Mouse (Mus musculus): Measurements from ENCODE around the gene Pidd1. TPM values are rescaled to one million over a fixed set of nuclear protein-coding genes. Genes with fewer than 3 reads are reported as not detected.

The Pidd1 gene
- polyA plus RNA-seq, 1 experiment from 2014 or later, result 1.8 TPM

DNA sequence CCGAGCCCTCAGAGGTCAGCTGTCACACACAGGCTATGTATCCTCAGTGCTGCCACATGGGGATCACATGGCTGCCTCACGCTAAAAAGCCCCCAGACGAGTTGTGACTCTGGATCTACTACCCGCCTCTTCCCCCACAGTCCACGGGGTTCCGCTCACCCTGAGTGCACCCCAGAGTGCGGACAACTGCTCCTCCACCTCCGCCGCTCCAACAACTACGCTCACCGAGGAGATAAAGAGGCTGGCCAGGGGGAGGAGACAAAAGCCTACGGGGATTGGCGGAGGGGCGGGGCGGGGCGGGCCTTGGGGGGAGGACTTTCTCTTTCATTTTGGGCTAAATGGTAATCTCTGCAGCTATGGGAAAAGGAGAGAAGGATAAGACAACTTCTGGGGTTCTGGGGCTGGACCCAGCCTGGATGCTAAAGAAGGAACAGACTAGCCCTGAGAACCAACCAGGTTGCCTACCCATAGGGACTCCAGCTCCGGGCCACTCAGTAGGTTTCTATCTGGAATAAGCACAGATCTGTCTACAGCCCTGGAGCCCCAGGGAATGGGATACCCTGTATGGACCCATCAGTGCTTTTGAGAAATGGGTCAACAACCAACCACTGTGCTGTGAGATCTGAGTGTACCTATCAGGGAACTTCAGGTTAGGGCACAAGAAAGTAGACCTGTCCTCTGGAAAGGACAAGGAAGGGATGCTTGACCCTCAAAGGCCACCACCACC, 8.5 kb downstream of the Pidd1 start:
- Histone ChIP-seq H3K9ac (ENCODE audit: low read length) (peak overlapping the region; percentile 55), H3K36me3 (ENCODE audit: control insufficient read depth, insufficient read depth, low read length) (peaks cover 11% of the 10 kb centered on the region; the same call in 1 of the 2 replicates), H3K4me3 (ENCODE audit: low read depth, low read length) (peak overlapping the region; percentile 46), H3K27ac (replicated peaks) (peak overlapping the region; percentile 58; the same call in 1 of the 2 replicates), H3K9me3 (ENCODE audit: control insufficient read depth, low read length) (no peaks in the 10 kb centered on the region), H3K4me2 (replicated peaks; ENCODE audit: low read depth) (peak overlapping the region; percentile 71), H3K27me3 (ENCODE audit: control insufficient read depth, insufficient read depth, low read length) (no peaks in the 10 kb centered on the region), H3K4me1 (replicated peaks; ENCODE audit: control insufficient read depth, insufficient read depth) (peaks cover 5% of the 10 kb centered on the region; the same call in 1 of the 2 replicates)
- WGBS, result 5% methylated on average over 17 of the region's 17 CpGs
- DNase-seq (ENCODE audit: low spot score), result peak; percentile 80
- TF ChIP-seq CTCF (IDR thresholded peaks at IDR 0.05; ENCODE audit: low read depth), result 0 out of 2 replicates have a peak, but pooled peaks have one; percentile 14
- TF ChIP-seq EP300 (optimal IDR thresholded peaks at IDR 0.05), result no peak
- peak; percentile 35; the same call in 1 of the 2 replicates for ATAC-seq (ENCODE audit: low FRiP score, low TSS enrichment)

DNA sequence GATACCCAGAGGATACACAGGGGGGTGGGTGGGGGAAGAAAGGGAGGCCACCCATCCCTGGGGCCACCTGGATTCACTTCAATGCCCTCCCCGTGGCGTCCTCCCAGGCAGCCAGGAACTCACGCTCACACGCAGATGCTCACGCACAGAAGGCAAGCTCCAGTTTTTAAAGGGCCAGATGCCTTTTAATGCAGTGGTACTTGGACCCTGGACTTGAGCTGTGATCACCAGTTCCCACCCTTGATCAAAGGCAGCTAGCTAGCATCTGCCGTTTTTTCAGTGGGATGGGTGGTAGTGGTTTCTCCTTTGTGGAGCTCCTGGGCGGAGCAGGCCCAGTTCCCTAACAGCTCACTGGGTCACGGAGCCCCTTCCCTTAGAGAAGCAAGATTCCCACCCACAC, 9.4 kb downstream of the Pidd1 start:
- Histone ChIP-seq H3K4me3 (ENCODE audit: low read depth, low read length) (peak overlapping the region; percentile 46), H3K27ac (replicated peaks) (peak overlapping the region; percentile 58; the same call in 1 of the 2 replicates), H3K4me1 (replicated peaks; ENCODE audit: control insufficient read depth, insufficient read depth) (peaks cover 5% of the 10 kb centered on the region; the same call in 1 of the 2 replicates), H3K4me2 (replicated peaks; ENCODE audit: low read depth) (peak overlapping the region; percentile 71), H3K27me3 (ENCODE audit: control insufficient read depth, insufficient read depth, low read length) (no peaks in the 10 kb centered on the region), H3K36me3 (ENCODE audit: control insufficient read depth, insufficient read depth, low read length) (peaks cover 11% of the 10 kb centered on the region; the same call in 1 of the 2 replicates), H3K9ac (ENCODE audit: low read length) (peak overlapping the region; percentile 55), H3K9me3 (ENCODE audit: control insufficient read depth, low read length) (no peaks in the 10 kb centered on the region)
- WGBS, result 11% methylated on average over 8 of the region's 8 CpGs
- no peak for ATAC-seq (ENCODE audit: low FRiP score, low TSS enrichment)
- no peak for TF ChIP-seq EP300 (optimal IDR thresholded peaks at IDR 0.05)
- TF ChIP-seq CTCF (IDR thresholded peaks at IDR 0.05; ENCODE audit: low read depth), result no peak
- peak; percentile 47 for DNase-seq (ENCODE audit: low spot score)

DNA sequence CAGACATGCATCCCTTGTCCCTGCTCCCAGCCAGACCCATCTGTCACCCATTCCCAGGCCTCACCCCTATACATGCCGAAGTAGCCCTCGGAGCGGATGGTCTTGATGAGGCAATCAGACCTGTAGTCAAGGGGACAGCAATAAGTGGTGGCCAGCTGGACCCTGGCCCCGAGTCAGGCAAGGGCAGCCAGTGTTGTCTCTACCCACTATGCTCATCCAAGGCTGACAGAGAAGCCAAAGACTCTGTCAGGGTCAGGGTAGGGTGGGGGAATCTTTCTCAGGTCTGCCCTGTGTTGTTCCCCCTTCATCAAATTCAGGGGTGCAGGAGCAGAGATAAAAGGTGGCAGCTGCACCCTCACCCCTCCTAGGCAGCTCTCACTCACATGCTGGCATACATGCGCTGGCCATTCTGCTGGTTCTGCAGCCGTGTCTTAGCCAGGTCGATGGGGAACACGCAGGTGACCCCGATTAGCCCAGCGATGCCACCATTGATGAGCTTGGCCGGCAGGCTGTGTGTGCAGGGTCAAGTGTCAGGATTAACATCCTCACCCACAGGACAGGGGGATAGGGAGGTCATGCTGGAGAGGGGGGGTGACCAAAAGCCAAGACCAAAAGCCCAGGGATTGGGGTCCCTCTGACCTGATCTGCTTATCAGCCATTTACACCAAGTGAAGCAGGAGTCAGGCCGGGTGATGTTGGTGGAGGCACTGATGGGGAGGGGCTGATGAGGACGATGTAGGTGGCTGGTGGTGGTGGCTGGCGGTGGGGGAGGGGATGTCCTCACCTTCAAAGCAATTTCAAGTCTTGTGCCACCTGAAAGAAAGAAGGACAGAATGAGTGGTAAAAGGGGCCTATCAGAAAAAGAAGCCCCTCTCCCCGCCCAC, 10.1 kb downstream of the Pidd1 start:
- Histone ChIP-seq H3K27me3 (ENCODE audit: control insufficient read depth, insufficient read depth, low read length) (no peaks in the 10 kb centered on the region), H3K4me3 (ENCODE audit: low read depth, low read length) (peak overlapping the region; percentile 46), H3K9ac (ENCODE audit: low read length) (peak overlapping the region; percentile 54), H3K4me1 (replicated peaks; ENCODE audit: control insufficient read depth, insufficient read depth) (peaks cover 5% of the 10 kb centered on the region; the same call in 1 of the 2 replicates), H3K27ac (replicated peaks) (no peak overlapping the region), H3K36me3 (ENCODE audit: control insufficient read depth, insufficient read depth, low read length) (peaks cover 11% of the 10 kb centered on the region; the same call in 1 of the 2 replicates), H3K9me3 (ENCODE audit: control insufficient read depth, low read length) (no peaks in the 10 kb centered on the region), H3K4me2 (replicated peaks; ENCODE audit: low read depth) (peak overlapping the region; percentile 71)
- no peak for ATAC-seq (ENCODE audit: low FRiP score, low TSS enrichment)
- 73% methylated on average over 15 of the region's 15 CpGs for WGBS
- TF ChIP-seq CTCF (IDR thresholded peaks at IDR 0.05; ENCODE audit: low read depth) (no peak), EP300 (optimal IDR thresholded peaks at IDR 0.05) (no peak)
- DNase-seq (ENCODE audit: low spot score), result no peak

DNA sequence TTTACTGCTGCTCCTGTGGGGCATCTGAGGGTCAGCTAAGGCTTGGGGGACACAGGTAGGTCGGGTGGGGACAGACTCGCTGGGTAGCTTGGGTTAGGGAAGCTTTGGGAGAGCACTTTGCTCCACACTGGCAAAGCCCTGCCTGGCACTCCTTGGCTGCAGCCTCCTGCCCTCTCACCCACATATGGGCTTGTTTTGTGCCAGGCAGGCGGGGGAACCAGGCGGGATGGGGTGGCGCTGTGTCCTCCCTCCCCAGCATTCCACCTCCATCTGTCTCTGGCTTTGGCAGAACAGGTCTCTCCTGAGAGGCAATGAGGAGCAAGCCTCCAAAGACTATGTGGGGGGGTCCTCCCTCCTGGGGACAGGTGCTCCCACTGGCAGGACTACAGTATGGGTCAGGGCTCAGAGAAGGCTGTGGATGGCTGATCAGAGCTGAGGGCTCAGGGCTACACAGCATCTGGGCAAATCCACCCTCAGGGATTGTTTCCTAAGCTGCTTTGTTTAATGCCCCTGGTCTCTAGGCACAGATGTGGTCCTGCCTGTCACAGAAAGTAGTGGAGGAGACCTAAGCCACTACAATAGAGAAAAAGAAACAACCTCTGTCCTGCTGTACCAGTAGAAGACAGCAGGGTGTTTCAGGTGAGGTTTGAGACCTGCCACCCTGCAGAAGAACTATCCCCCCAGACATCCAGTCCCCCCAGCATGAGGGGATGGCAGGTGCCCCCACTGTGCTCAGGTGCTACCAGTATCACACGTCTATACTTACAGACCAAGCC, 10.9 kb downstream of the Pidd1 start:
- TF ChIP-seq EP300 (optimal IDR thresholded peaks at IDR 0.05), result no peak
- no peak for TF ChIP-seq CTCF (IDR thresholded peaks at IDR 0.05; ENCODE audit: low read depth)
- ATAC-seq (ENCODE audit: low FRiP score, low TSS enrichment) (no peak), DNase-seq (ENCODE audit: low spot score) (no peak)
- Histone ChIP-seq H3K4me1 (replicated peaks; ENCODE audit: control insufficient read depth, insufficient read depth) (peaks cover 5% of the 10 kb centered on the region; the same call in 1 of the 2 replicates), H3K27me3 (ENCODE audit: control insufficient read depth, insufficient read depth, low read length) (no peaks in the 10 kb centered on the region), H3K9me3 (ENCODE audit: control insufficient read depth, low read length) (no peaks in the 10 kb centered on the region), H3K4me3 (ENCODE audit: low read depth, low read length) (no peak overlapping the region), H3K4me2 (replicated peaks; ENCODE audit: low read depth) (no peak overlapping the region), H3K9ac (ENCODE audit: low read length) (no peak overlapping the region), H3K27ac (replicated peaks) (peak overlapping the region; percentile 30; the same call in 1 of the 2 replicates), H3K36me3 (ENCODE audit: control insufficient read depth, insufficient read depth, low read length) (peaks cover 11% of the 10 kb centered on the region; the same call in 1 of the 2 replicates)
- WGBS, result 65% methylated on average over 6 of the region's 6 CpGs

DNA sequence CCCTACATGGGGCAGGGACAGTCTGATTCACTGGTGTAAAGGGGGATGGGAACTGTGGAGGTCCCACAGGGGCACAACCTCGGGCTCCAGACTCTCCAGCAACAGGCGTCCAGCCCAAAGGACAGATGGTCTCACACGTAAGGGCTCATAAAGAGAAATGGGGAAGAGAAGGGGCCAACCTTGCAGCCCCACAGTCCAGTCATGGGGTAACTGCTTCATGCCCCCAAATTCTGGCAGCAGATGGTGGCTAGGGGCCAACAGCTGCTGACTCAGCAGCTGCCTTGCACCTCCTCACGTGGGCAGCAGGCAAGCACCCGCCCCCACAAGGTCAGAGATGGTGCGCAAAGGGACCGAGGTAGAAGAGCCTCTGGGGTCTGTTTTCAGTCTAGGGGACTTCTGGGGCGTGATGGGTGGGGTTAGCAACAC, 11.6 kb downstream of the Pidd1 start:
- no peak overlapping the region for H3K4me2 ChIP-seq (replicated peaks; ENCODE audit: low read depth)
- no peak for TF ChIP-seq EP300 (optimal IDR thresholded peaks at IDR 0.05)
- no peak for TF ChIP-seq CTCF (IDR thresholded peaks at IDR 0.05; ENCODE audit: low read depth)
- H3K9me3 ChIP-seq (ENCODE audit: control insufficient read depth, low read length), result no peaks in the 10 kb centered on the region
- peaks cover 11% of the 10 kb centered on the region; the same call in 1 of the 2 replicates for H3K36me3 ChIP-seq (ENCODE audit: control insufficient read depth, insufficient read depth, low read length)
- no peak for DNase-seq (ENCODE audit: low spot score)
- WGBS, result 83% methylated on average over 8 of the region's 8 CpGs
- H3K4me1 ChIP-seq (replicated peaks; ENCODE audit: control insufficient read depth, insufficient read depth), result peaks cover 5% of the 10 kb centered on the region; the same call in 1 of the 2 replicates
- no peak overlapping the region for H3K9ac ChIP-seq (ENCODE audit: low read length)
- H3K27me3 ChIP-seq (ENCODE audit: control insufficient read depth, insufficient read depth, low read length), result no peaks in the 10 kb centered on the region
- H3K4me3 ChIP-seq (ENCODE audit: low read depth, low read length), result no peak overlapping the region
- ATAC-seq (ENCODE audit: low FRiP score, low TSS enrichment), result no peak
- H3K27ac ChIP-seq (replicated peaks), result no peak overlapping the region
